Mouse (Mus musculus) kidney, postnatal 0 days (tissue): ENCODE results near the gene Mup11. TPM values are rescaled to one million over a fixed set of nuclear protein-coding genes. Genes with fewer than 3 reads are reported as not detected.
"Not testable (repeated sequence)": the region's sequence is repeated elsewhere in the genome, so short reads cannot be mapped to it uniquely, and the experiment has no call there.

Experiments
- ATAC-seq: fragments of 200-750 bp; cut with Nextera tagmentation; replicated peaks from 2 replicates; pipeline ENCODE4 v1.8.0; 2017; ENCODE audit warnings: low read depth, moderate number of reproducible peaks, moderate TSS enrichment, moderate library complexity; ENCODE audit not compliant: low FRiP score
- DNase-seq: peaks from one replicate; pipeline ENCODE4 v3.0.0-alpha.2; 2016; ENCODE audit warnings: low spot score
- H3K27ac ChIP-seq: fragments of 300-500 bp; sonication (generic); 2 replicates; pipeline ENCODE4 v1.5.1; 2014; ENCODE audit warnings: mild to moderate bottlenecking
- H3K27me3 ChIP-seq: fragments of 300-500 bp; sonication (generic); 2 replicates; pipeline ENCODE4 v1.6.1; 2014; ENCODE audit warnings: low read length, mixed read lengths; ENCODE audit not compliant: insufficient read depth
- H3K36me3 ChIP-seq: fragments of 300-500 bp; sonication (generic); 2 replicates; pipeline ENCODE4 v1.6.1; 2014; ENCODE audit warnings: low read length, mixed read lengths; ENCODE audit not compliant: insufficient read depth
- H3K4me1 ChIP-seq: fragments of 300-500 bp; sonication (generic); replicated peaks from 2 replicates; pipeline ENCODE4 v1.6.1; 2014; ENCODE audit warnings: antibody characterized with exemption, low read length, mixed read lengths; ENCODE audit not compliant: insufficient read depth
- H3K4me2 ChIP-seq: fragments of 300-500 bp; sonication (generic); 2 replicates; pipeline ENCODE4 v1.6.1; 2014; ENCODE audit warnings: mild to moderate bottlenecking, low read length, moderate library complexity, mixed read lengths
- H3K4me3 ChIP-seq: fragments of 300-500 bp; sonication (generic); replicated peaks from 2 replicates; pipeline ENCODE4 v1.5.1; 2014; ENCODE audit warnings: low read depth, low read length
- H3K9ac ChIP-seq: fragments of 300-500 bp; sonication (generic); 2 replicates; pipeline ENCODE4 v1.6.1; 2014; ENCODE audit warnings: low read depth, low read length
- H3K9me3 ChIP-seq: fragments of 300-500 bp; sonication (generic); replicated peaks from 2 replicates; pipeline ENCODE4 v1.6.1; 2016; ENCODE audit warnings: low read length, inconsistent platforms, mixed read lengths
- WGBS: fragments of 180-500 bp; shearing (Covaris S2); extraction: QIAGEN DNeasy Blood & Tissue Kit; methylation state at CpG from one replicate; pipeline ENCODE4 v1.1.7; 2014; 5-methylcytosine and 5-hydroxymethylcytosine counted together
- polyA plus RNA-seq: library from polyadenylated mRNA; unstranded; fragments of >200 nt; fragmentation: Nextera tagmentation; extraction: Ambion mirVana; gene quantifications from 2 replicates; pipeline ENCODE4 v1.2.1, GENCODE M21; 2015

Mup11 gene
- not detected in 2 replicates for polyA plus RNA-seq

- DNase-seq, H3K9me3 ChIP-seq, H3K4me2 ChIP-seq, H3K4me1 ChIP-seq, H3K9ac ChIP-seq, ATAC-seq, H3K4me3 ChIP-seq, H3K27ac ChIP-seq, H3K27me3 ChIP-seq, H3K36me3 ChIP-seq: not testable (repeated sequence)
- 78% methylated on average over 3 of the region's 5 CpGs for WGBS
These were observed at the start of gene Mup11 for GRCm38 (mm10) chr4:60662311-60662710. Mup11 (minus strand) TSS chr4:60662411.

Other genes starting within 250 kb of the Mup11 start
- gene Mup9, start 240.5 kb downstream of the Mup11 start, polyA plus RNA-seq, result not detected in 2 replicates
- gene Mup1, start 160.5 kb downstream of the Mup11 start, polyA plus RNA-seq, result not detected in 2 replicates
- gene Mup10, start 80.2 kb downstream of the Mup11 start, polyA plus RNA-seq, result not detected in 2 replicates
- not detected in 2 replicates for gene Mup12, start 78.9 kb upstream of the Mup11 start, polyA plus RNA-seq
- gene Mup22, start 159.1 kb upstream of the Mup11 start, polyA plus RNA-seq, result not detected in 2 replicates